Mouse (Mus musculus) stomach, postnatal 0 days (tissue): Measurements from ENCODE around the gene Hist1h4d.

ENCODE experiments used
- CTCF ChIP-seq: IDR thresholded peaks from 2 replicates; pipeline ENCODE4 v1.5.1; 2016; ENCODE audit warnings: antibody characterized with exemption, low read depth, mild to moderate bottlenecking, moderate library complexity
- EP300 ChIP-seq: optimal IDR thresholded peaks from 2 replicates; pipeline ENCODE3; 2016; ENCODE audit warnings: antibody characterized with exemption

GRCm38 (mm10) chr13:23595185-23595584, 13.8 kb downstream of the Hist1h4d start:
- TF ChIP-seq CTCF, result no peak
- no peak for TF ChIP-seq EP300
